Mouse (Mus musculus) G1E (cell line): ENCODE data around the gene Gabrd. TPM values are rescaled to one million over a fixed set of nuclear protein-coding genes. Genes with fewer than 3 reads are reported as not detected.

Experiments used
- ATAC-seq: 2 replicates; pipeline ENCODE4 v1.8.0; 2016; ENCODE audit warnings: mild to moderate bottlenecking; ENCODE audit not compliant: insufficient number of reproducible peaks, poor library complexity, low FRiP score, severe bottlenecking; ENCODE audit errors: extremely low read depth
- DNase-seq: peaks from one replicate; pipeline ENCODE4 v3.0.0; 2012; ENCODE audit warnings: low spot score
- H3K27me3 ChIP-seq: 2 replicates; pipeline ENCODE4 v1.6.1; 2012; ENCODE audit warnings: mild to moderate bottlenecking, low read length, inconsistent platforms; ENCODE audit not compliant: insufficient read depth
- H3K36me3 ChIP-seq: replicated peaks from 2 replicates; pipeline ENCODE3; 2012; ENCODE audit warnings: mild to moderate bottlenecking, inconsistent platforms
- H3K4me1 ChIP-seq: 2 replicates; pipeline ENCODE4 v1.6.1; 2012; ENCODE audit warnings: low read depth, low read length, inconsistent platforms, mixed read lengths; ENCODE audit not compliant: insufficient read depth
- H3K4me3 ChIP-seq: 2 replicates; pipeline ENCODE4 v1.5.1; 2012; ENCODE audit warnings: low read depth, mild to moderate bottlenecking, inconsistent platforms, low read length, moderate library complexity, mixed read lengths
- H3K9me3 ChIP-seq: replicated peaks from 2 replicates; pipeline ENCODE4 v1.6.1; 2012; ENCODE audit warnings: inconsistent platforms
- CTCF ChIP-seq: IDR thresholded peaks from 2 replicates; pipeline ENCODE4 v1.5.1; 2012; ENCODE audit warnings: low read depth, low read length, inconsistent platforms, mixed read lengths
- GATA1 ChIP-seq: IDR thresholded peaks from 2 replicates; pipeline ENCODE4 v1.6.1; 2012; ENCODE audit warnings: borderline replicate concordance, low read length, inconsistent platforms, mixed read lengths
- GATA2 ChIP-seq: IDR thresholded peaks from 2 replicates; pipeline ENCODE4 v1.6.1; 2012; ENCODE audit warnings: low read depth, low read length, inconsistent platforms, borderline replicate concordance
- POLR2AphosphoS5 ChIP-seq: IDR thresholded peaks from 2 replicates; pipeline ENCODE4 v1.6.1; 2012; ENCODE audit warnings: low read depth, low read length, inconsistent platforms; ENCODE audit not compliant: insufficient replicate concordance
- TAL1 ChIP-seq: conservative IDR thresholded peaks from 2 replicates; pipeline ENCODE4 v1.6.1; 2012; ENCODE audit warnings: low read depth, low read length, inconsistent platforms, mixed read lengths
- polyA plus RNA-seq: library from polyadenylated mRNA; stranded (reverse); fragments of >175 nt; gene quantifications from 2 replicates; pipeline ENCODE4 v1.2.3, GENCODE M21; 2012
- total RNA-seq, 2 experiments: library from RNA; stranded (forward) in 1 of 2; stranded (reverse) in 1 of 2; fragments of 200-1000 nt in 1 of 2; fragments of >200 nt in 1 of 2; fragmentation: Nextera tagmentation in 1 of 2; gene quantifications; 2 replicates each; pipeline ENCODE4 v1.2.3; 2014 to 2017

The Gabrd gene
- total and polyA plus RNA-seq, 3 experiments: not detected

DNA sequence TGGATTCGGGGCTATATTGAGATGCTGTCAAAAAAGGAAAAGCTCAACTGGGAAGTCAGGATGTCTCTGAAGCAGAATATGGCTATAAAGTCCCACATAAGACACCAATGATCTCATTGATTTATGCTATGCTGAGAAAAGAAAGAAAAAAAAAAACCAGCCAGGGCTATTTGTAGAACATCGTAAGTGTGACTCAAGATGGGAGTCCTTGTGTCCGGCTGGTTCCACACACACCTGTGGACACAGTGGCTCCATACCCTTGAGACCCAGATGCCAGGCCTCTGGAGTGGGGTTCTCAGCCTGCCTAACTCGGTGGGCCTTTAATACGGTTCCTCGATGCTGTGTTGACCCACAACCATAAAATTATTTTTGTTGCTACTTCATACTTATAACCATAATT, 14.2 kb upstream of the Gabrd start:
- H3K27me3 ChIP-seq: peaks cover 15% of the 10 kb centered on the region
- H3K9me3 ChIP-seq: no peaks in the 10 kb centered on the region
- ATAC-seq: no peak
- no peaks in the 10 kb centered on the region for H3K4me1 ChIP-seq
- H3K36me3 ChIP-seq: no peaks in the 10 kb centered on the region
- H3K4me3 ChIP-seq: no peak overlapping the region
- no peak for DNase-seq
- no peak for TF ChIP-seq TAL1

DNA sequence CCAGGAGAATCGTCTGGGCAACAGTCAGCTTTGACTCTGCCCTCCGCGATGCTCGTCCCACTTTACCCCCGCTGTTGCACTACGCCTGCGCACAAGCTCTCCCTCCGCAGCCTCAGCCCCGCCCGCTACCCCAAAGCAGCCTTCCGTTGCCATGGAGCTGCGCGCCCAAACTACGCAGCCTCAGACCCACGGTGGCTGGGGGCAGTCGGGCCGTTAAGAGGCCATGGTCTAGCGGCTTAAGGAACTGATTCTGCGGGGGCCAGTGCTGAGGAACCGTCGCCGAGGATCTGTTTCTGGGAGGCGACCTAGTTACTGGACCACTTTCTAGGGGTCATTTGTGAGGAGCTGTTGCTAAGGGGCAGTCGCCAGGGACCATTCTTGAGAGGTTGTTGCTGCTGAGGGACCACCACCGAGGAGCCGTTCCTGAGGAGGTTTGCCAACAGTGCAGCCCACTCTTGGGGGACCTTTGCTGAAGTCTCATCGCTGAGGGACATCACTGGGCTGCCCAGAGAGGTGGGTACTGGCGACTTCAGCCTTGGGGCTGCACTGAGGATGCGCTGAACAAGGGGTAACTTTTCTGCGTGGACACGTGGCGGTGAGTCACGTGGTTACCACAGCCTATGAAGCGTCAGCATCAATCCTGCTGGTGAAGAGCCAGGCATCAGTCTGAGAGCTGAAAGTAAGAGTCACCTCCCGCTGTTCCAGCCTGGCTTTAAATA, 11.3 kb upstream of the Gabrd start, which contains the start of gene Cfap74:
Cfap74 (plus strand) TSS at position 133 of the 719 bp plus-strand sequence.
- peaks cover 13% of the 10 kb centered on the region for H3K27me3 ChIP-seq
- H3K4me1 ChIP-seq: no peaks in the 10 kb centered on the region
- H3K36me3 ChIP-seq: no peaks in the 10 kb centered on the region
- DNase-seq (no peak), ATAC-seq (no peak)
- H3K4me3 ChIP-seq: no peak within 1 kb of the TSS
- no peaks in the 10 kb centered on the region for H3K9me3 ChIP-seq
- TF ChIP-seq TAL1: no peak
- no peak for TF ChIP-seq CTCF
- TF ChIP-seq GATA2: no peak
- TF ChIP-seq GATA1: no peak
- no peak for TF ChIP-seq POLR2AphosphoS5

DNA sequence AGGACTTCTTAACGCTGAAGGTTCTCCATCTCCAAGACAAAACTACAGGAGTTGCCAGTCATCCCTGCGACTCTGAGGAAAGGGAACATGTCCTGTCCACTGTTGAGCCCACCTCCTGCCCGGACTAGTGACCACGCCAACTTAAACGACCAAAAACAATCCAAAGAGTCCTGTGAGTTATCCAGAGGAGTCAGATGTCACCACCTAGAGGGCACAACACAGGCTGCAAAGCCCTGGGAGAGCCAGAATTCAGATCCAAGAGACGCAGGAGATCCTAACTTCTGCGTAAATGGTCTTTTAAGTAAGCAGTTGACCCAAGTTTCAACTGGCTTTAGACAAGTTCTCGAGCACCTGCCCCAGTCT, 10.8 kb upstream of the Gabrd start:
- TF ChIP-seq GATA2 (no peak), CTCF (no peak), POLR2AphosphoS5 (no peak), TAL1 (no peak), GATA1 (no peak)
- no peaks in the 10 kb centered on the region for H3K9me3 ChIP-seq
- ATAC-seq (no peak), DNase-seq (no peak)
- H3K4me3 ChIP-seq: no peak overlapping the region
- H3K27me3 ChIP-seq: peaks cover 13% of the 10 kb centered on the region
- H3K4me1 ChIP-seq: no peaks in the 10 kb centered on the region
- H3K36me3 ChIP-seq: no peaks in the 10 kb centered on the region

DNA sequence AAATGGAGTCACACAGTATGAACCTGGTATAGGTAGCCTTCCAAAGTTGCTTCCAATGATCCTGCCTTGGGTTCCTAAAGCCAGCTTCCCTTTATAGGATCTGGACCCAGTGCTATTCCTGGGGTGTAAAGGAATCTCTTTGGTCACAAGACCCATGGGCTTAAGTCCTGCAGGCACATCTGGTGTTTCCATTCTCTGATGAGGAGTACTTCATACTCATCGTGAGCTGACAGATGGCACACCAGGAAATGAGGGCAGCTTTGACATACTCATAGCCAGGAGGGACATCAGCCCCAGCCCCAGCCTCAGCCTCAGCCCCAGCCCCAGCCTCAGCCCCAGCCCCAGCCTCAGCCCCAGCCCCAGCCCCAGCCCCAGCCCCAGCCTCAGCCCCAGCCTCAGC, 4.6 kb upstream of the Gabrd start:
- TF ChIP-seq GATA2: no peak
- TF ChIP-seq CTCF: no peak
- no peak for TF ChIP-seq POLR2AphosphoS5
- TF ChIP-seq GATA1: no peak
- TF ChIP-seq TAL1: no peak
- ATAC-seq: no peak
- no peak for DNase-seq
- Histone ChIP-seq H3K27me3 (peaks cover 9% of the 10 kb centered on the region; the same call in 1 of the 2 replicates), H3K4me1 (peaks cover 2% of the 10 kb centered on the region; the same call in 1 of the 2 replicates), H3K9me3 (no peaks in the 10 kb centered on the region; the same call in 1 of the 2 replicates), H3K4me3 (no peak overlapping the region), H3K36me3 (no peaks in the 10 kb centered on the region)

DNA sequence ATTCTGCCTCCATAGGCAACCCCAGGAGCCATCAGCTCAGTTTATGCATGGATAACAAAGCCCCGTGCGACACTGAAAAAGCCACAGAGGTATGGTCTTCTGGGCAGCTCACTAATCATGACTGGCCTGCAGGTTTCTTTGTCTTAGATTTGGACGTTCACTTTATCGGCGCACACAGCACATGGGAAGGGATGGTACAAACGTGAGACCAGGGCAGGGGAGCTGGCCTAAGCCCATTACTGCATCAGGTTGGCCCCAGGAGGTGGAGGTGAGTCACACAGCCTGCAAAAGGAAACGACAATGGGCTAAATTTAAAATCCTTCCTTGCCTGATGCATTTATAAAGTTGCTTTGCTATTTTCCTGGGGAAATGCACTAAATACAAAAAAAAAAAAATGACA, 3.2 kb upstream of the Gabrd start:
- ATAC-seq: no peak
- Histone ChIP-seq H3K4me3 (no peak overlapping the region), H3K9me3 (no peaks in the 10 kb centered on the region; the same call in 1 of the 2 replicates), H3K27me3 (peaks cover 10% of the 10 kb centered on the region; the same call in 1 of the 2 replicates), H3K36me3 (no peaks in the 10 kb centered on the region), H3K4me1 (peaks cover 2% of the 10 kb centered on the region; the same call in 1 of the 2 replicates)
- TF ChIP-seq CTCF (no peak), GATA2 (no peak), GATA1 (no peak), POLR2AphosphoS5 (no peak), TAL1 (no peak)
- no peak for DNase-seq

DNA sequence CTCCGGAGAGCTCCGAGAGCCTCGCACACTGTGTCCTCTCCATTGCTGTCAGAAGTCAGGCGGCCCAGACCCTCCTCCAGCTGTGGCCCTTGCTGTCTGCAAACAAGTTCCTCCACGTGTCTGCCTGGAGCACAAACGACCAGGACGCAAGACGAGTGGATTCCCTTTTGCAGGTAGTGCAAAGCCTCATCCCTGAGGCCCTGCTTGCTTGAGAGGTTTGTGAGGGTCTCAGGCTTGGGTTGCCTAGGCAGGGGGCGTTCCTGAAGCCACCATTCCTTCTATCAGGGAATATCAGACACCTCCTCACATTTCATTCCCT, 269 bp upstream of the Gabrd start:
- TF ChIP-seq TAL1 (no peak), GATA1 (no peak), POLR2AphosphoS5 (no peak), CTCF (no peak), GATA2 (no peak)
- no peak overlapping the region for H3K4me3 ChIP-seq
- peaks cover 2% of the 10 kb centered on the region; the same call in 1 of the 2 replicates for H3K4me1 ChIP-seq
- ATAC-seq (no peak), DNase-seq (no peak)
- H3K27me3 ChIP-seq: peaks cover 10% of the 10 kb centered on the region; the same call in 1 of the 2 replicates
- no peaks in the 10 kb centered on the region for H3K36me3 ChIP-seq
- no peaks in the 10 kb centered on the region; the same call in 1 of the 2 replicates for H3K9me3 ChIP-seq
